Mouse (Mus musculus): ENCODE data around the gene Cxxc4. TPM values are rescaled to one million over a fixed set of nuclear protein-coding genes. Genes with fewer than 3 reads are reported as not detected.

Cxxc4 gene
- polyA plus RNA-seq, 1 experiment, result not detected

- TF ChIP-seq GATA1 (IDR thresholded peaks at IDR 0.05; ENCODE audit: low read length), result no peak
These were observed 3.2 kb downstream of the Cxxc4 start for GRCm38 (mm10) chr3:134239321-134239970.

GRCm38 (mm10) chr3:134239971-134240717 lies 3.9 kb downstream of the Cxxc4 start:
- no peak for TF ChIP-seq GATA1 (IDR thresholded peaks at IDR 0.05; ENCODE audit: low read length)

GRCm38 (mm10) chr3:134240718-134241025 lies 4.4 kb downstream of the Cxxc4 start:
- no peak for TF ChIP-seq GATA1 (IDR thresholded peaks at IDR 0.05; ENCODE audit: low read length)

- TF ChIP-seq GATA1 (IDR thresholded peaks at IDR 0.05; ENCODE audit: low read length), result no peak
These were observed 7.0 kb downstream of the Cxxc4 start for GRCm38 (mm10) chr3:134243168-134243849.

- no peak for TF ChIP-seq GATA1 (IDR thresholded peaks at IDR 0.05; ENCODE audit: low read length)
These were observed 7.6 kb downstream of the Cxxc4 start for GRCm38 (mm10) chr3:134243850-134244247.

- no peak for TF ChIP-seq GATA1 (IDR thresholded peaks at IDR 0.05; ENCODE audit: low read length)
These were observed 17.9 kb downstream of the Cxxc4 start for GRCm38 (mm10) chr3:134254221-134254620.

GRCm38 (mm10) chr3:134258715-134259114 lies 22.4 kb downstream of the Cxxc4 start:
- no peak for TF ChIP-seq GATA1 (IDR thresholded peaks at IDR 0.05; ENCODE audit: low read length)

- no peak for TF ChIP-seq GATA1 (IDR thresholded peaks at IDR 0.05; ENCODE audit: low read length)
These were observed 23.0 kb downstream of the Cxxc4 start for GRCm38 (mm10) chr3:134259300-134259699.

GRCm38 (mm10) chr3:134279655-134280054 lies 43.4 kb downstream of the Cxxc4 start:
- TF ChIP-seq GATA1 (IDR thresholded peaks at IDR 0.05; ENCODE audit: low read length), result no peak

- no peak for TF ChIP-seq GATA1 (IDR thresholded peaks at IDR 0.05; ENCODE audit: low read length)
These were observed 45.5 kb downstream of the Cxxc4 start for GRCm38 (mm10) chr3:134281527-134282370.

GRCm38 (mm10) chr3:134295217-134295616 lies 58.9 kb downstream of the Cxxc4 start:
- TF ChIP-seq GATA1 (IDR thresholded peaks at IDR 0.05; ENCODE audit: low read length), result no peak

- no peak for TF ChIP-seq GATA1 (IDR thresholded peaks at IDR 0.05; ENCODE audit: low read length)
These were observed 66.6 kb downstream of the Cxxc4 start for GRCm38 (mm10) chr3:134302681-134303491.

- TF ChIP-seq GATA1 (IDR thresholded peaks at IDR 0.05; ENCODE audit: low read length), result no peak
These were observed 67.2 kb downstream of the Cxxc4 start for GRCm38 (mm10) chr3:134303492-134303808.

GRCm38 (mm10) chr3:134306507-134306906 lies 70.2 kb downstream of the Cxxc4 start:
- TF ChIP-seq GATA1 (IDR thresholded peaks at IDR 0.05; ENCODE audit: low read length), result no peak

- no peak for TF ChIP-seq GATA1 (IDR thresholded peaks at IDR 0.05; ENCODE audit: low read length)
These were observed 71.5 kb downstream of the Cxxc4 start for GRCm38 (mm10) chr3:134307801-134308200.

Measured in G1E-ER4 (cell line).